Mouse (Mus musculus) ovary, postnatal 14 days (tissue): ENCODE measurements around the gene Faap100.
"Not testable (repeated sequence)": the region's sequence is repeated elsewhere in the genome, so short reads cannot be mapped to it uniquely, and the experiment has no call there.

Source experiments
- DNase-seq: peaks from one replicate; pipeline ENCODE4 v3.0.0; 2022; ENCODE audit warnings: low spot score

Gene Faap100

DNA sequence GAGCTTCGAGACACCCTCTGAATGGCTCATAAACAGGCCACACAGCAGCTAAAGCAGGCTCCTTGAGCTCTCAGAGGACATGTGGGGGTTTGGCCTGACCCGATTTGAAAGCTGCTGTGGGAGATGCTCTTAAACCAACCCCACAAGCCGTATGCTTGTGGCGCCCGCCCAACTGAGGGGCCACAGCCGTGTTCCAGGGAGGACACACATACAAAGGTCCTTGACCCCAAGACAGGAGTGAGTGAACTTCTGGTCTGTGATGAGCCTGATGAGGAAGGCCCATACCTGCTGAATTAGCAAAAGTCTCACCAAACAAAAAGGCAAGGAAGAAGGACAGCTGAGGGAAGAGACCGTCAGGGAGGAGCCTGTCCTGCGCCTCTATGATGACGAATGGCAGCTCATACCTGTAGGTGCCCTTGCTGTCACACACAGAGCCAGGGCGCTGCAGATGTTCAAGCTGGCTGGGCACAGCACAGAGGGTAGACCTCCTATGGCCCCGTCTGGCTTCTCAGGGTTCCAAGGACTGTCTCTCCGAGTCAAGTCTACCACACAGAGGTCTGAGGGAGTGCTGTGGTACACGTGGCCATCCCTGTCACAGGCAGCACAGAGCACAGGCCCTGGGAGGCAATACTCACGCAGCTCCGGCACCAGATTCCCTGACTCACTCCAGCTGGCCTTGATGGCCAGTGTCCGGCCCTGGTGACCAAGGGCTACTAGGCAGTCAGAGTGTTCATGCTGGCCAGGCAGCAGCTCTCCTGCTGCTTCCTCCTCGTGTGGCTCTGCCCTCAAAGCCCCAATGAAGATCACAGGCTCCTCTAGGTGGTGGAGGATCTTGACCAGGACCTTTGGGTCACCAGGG lies 2.0 kb downstream of the Faap100 start:
- no peak for DNase-seq

DNA sequence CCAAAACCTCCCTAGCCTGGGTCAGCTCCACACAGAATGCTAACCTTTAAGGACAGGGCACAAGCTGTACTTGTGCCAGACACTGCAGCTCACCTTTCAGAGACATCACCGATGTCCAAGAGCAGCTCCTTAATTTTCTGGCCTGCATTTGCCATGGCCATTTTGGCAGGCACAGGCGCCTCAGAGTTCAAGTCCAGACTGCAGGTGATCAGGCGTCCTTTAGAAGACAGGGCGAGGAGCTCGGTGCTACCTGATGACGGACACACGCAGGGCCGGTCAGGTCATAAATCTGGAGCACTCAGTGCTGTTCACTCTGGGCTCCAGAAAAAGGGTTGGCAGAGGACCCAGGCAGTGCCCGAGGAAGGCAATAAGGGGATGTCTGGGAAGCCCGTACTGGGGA lies 3.2 kb downstream of the Faap100 start:
- no peak for DNase-seq

DNA sequence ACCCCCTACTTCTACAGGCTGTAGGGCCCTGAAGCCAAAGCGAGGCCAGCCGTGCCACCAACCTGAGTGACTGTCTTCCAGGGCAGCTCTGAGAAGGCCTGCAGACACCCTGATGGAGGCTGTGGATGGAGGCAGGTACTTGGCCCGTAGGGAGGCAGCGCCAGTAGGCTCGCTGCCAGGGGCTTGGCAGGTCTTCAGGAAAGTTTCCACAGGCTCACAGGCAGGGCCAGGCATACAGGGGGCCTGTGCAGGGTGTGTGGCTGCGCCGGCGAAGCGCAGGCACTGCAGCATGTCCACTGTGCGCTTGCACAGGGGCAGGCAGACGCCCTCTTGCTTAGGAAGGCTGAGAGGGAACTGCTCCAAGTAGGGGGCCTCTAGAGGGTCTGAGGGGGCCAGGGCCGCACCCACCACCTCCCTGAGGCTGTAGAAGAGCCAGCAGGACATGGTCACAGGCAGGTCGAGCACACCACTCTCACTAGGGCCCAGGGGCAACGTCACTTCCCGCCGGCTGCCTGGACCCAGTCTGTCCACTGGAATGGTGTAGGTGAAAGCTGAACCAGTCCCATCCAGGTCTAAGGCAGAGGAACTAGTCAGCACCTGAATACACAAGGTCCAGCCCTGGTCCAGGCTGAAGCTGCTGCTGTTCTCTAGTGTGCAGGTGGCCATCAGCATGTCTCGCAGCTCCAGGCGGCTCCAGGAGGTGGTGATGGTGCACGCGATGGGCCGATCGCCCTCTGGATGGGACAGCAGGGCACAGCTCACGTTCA lies 4.6 kb downstream of the Faap100 start:
- peak; percentile 75 for DNase-seq

DNA sequence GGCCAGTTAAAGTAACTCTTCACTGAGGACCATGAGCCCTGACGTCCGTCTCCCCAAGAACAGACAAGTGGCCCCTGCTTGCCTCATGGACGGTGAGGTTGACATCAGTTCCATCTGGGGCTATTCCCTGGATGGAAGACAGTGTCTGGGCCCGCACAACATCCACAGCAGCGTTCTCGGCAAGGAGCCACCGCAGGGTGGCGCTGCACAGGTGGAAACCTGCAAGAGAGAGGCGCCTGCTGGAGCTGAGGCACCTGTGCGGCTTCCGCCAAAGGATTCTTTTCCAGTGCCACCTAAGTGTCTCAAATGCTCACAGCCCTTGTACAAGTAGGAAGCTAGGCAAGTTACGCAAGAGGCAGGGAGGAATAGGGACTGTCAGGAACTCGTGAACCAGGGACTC lies 5.5 kb downstream of the Faap100 start:
- no peak for DNase-seq

DNA sequence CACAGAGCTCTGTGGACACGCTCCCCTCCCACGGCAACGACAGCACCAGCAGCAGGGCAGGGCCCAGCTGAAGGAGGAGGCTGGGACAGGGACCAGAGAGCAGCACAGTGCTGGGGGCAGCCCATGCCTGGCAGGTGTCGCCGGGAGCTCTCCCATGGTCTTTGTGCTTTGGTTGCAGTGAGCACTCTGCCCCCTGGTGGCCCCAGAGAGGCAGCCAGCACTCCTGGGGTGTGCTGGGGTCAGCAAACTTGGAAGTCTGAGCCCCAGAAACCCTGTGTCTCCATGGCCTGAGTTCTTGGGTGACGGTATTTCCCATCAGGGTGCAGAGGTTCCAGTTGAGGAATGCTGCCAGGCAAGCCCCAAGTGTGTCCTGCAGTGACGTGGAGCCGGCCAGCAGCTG lies 8.9 kb downstream of the Faap100 start:
- DNase-seq: no peak

DNA sequence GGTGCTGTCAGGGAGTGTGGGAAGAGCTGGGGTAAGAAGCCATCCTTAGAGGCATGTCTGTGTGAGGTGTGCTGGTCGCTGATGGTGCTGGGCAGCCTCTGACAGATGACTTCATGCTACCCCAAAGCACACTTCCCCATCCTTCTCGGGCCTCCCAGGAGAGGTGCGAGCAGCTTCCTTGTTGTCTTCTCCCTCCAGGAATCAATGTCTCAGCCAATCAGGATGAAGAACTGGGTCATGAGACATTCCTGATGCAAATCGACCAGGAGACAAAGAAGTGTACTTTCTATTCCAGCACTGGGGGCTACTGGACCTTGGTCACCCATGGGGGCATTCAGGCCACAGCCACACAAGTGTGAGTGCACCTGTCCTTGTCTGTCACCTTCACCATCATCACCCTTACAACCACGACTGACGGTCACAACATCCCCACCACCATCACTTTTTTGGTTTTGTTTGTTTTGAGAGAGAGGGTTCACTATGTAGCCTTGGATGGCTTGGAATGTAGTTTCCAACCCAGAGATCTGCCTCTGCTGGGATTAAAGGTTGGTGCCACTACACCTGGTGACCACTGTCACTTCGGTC lies 12.0 kb downstream of the Faap100 start:
- DNase-seq: no peak

DNA sequence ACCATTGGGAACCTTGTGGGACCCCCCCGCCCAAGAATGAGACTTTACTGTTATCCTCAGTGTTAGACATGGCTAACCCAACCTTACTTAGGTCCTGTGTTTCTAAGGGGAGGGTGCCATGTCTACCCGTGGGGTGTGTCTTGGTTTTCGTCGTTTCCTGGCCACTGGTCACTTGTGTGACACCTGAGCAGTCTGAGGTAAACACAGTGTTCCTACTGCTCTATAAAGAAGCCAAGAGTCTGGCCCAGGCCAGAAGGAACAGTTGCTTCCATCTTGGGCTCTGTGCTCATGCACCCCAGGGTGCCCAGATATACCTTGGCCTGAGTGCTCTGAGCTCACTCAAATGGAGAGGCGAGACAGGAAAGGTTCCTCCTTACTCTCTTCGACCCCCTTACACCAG lies 15.7 kb downstream of the Faap100 start:
- DNase-seq: no peak

DNA sequence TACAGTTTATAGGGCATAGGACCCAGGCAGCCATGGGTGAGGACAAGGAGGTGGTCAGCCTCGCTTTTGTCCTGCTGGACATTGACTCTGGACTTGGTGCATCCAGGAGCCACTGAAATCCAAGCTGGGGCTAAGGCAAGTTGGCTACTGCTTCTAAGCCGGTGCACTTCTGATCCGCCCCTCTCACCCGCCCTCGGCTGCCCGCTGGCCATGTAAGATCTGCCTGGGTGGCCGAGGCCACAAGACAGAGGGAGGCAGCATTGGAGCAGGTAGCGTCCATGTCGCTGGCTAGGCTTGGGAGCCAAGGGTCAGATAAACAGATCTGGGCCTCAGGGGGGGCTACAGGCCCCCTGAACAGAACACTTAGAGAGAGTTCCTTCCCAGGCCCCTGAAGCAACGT lies 17.3 kb downstream of the Faap100 start, which contains the start of gene Fscn2:
Fscn2 (plus strand) TSS at position 240 of the 400 bp plus-strand sequence.
- DNase-seq: no peak

DNA sequence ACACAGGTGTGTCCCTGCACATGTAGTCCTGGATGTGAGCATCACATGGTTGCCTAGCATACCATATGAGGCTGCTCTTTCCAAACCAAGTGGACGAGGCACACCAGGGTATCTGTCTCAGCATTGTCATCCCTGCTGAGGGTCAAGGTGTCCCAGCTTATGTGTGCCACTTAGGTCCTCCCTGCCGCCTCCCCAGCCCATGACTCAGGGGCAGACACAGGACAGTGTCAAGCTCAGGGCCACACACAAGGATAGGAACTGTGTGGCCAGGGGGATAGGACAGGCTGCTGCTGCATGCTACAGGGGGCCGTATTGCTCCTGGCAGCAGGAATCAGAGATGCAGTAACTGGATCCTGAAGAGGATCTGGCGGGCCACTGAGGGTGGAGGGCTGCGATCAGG lies 17.8 kb downstream of the Faap100 start:
- DNase-seq: no peak

DNA sequence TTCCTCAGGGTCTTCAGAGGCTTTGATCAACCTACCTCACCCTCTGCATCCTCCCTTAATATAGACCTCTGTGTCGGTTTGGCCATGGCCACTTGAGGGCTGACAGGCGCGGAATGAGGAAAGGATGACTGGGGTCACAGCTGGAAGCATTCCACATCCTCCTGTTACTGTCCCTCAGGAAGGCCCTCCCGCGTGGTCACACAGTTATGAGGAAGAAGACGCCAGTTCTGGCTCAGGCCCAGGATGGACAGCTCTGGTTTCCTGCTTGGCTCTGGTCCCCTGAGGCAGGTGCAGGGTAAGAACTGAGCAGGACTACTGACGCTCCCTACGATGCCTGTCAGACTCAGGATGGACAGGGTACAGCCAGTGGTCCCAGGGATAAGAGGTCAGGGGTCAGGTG lies 18.5 kb downstream of the Faap100 start:
- no peak for DNase-seq

DNA sequence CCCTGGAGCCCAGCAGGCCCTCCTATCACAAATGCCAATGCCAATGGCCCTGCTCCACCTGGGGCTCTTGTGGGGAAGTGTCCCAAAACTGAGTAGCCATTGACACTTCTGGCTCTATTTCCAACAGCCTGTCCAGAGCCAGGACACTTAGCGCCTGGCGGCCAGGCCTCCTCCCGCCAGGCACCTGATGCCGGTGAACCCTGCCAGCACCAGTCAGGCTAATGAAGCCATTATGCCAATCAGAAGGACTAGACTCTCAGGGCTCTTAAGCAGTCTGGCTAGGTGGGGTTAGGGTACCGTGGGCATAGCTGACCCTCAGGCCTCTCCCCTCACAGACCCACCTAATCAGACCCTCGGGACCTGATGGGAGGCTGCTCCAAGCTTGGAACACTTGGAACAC lies 19.2 kb downstream of the Faap100 start:
- DNase-seq: no peak

DNA sequence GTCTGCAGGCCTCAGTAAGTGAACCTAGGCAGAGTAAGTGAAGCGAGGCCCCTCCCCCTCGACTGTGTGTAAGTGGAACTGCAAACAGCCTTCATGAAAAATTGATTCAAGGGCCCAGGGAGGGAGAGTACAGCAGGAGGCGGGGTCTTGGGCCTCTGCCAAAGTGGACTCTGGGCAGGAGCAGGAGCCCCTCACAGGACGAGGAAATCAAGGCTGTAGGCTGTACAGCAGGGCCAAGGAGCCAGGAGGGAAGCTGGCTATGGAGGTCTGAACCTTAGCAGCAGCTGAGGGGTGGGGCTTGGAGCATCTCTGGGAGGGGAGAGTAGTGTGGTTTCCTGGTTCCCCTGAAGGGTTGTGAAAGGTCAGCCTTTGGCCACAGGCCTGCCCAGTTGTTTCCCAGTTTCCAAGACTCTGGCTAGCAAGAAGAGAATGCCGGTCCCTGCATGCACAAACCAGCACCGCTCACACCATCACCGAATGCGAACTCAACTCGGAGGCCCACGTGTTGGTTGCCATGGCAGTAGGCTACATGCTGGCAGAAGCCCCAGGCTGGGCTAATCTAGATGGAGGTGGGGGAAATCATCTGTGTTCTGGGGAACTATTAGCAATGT lies 20.7 kb downstream of the Faap100 start:
- no peak for DNase-seq

DNA sequence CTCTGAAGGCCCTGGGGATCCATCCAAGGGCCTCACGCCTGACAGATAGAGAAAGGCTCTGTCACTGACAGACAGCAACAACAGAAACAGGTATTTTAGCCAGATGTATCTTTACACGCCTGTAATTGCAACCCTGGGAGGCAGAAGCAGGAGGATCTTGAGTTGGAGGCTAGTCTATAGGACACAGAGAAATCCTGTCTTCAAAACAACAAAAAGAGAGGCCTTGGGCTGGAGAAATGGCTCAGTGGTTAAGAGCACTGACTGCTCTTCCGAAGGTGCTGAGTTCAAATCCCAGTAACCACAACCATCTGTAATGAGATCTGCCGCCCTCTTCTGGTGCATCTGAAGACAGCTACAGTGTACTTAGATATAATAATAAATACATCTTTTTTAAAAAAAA lies 21.7 kb downstream of the Faap100 start:
- no peak for DNase-seq

DNA sequence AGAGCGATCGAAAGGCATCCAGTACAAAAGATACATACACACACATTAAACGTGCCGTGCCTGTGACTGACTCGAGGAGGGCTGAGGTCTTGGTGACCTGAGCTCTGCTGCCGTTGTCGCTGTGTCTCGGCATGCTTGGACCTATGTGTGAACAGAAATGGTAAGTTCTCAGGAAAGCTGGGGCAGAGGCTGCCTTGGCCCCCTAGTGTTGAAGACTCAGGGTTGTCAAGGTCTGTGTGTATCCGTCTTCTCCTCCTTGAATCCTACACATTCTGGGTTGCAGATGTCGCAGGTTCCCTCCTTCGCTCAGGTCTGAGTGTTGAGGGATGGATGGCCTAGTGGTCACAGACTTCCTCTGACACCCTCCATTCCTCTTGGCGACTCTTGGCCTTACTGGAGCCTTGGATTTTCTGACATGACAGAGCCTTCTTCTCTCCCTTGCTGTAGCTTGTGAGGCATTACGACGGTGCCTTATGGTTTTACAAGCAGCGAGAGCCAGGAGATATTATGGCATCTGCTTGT lies 22.2 kb downstream of the Faap100 start:
- no peak for DNase-seq

DNA sequence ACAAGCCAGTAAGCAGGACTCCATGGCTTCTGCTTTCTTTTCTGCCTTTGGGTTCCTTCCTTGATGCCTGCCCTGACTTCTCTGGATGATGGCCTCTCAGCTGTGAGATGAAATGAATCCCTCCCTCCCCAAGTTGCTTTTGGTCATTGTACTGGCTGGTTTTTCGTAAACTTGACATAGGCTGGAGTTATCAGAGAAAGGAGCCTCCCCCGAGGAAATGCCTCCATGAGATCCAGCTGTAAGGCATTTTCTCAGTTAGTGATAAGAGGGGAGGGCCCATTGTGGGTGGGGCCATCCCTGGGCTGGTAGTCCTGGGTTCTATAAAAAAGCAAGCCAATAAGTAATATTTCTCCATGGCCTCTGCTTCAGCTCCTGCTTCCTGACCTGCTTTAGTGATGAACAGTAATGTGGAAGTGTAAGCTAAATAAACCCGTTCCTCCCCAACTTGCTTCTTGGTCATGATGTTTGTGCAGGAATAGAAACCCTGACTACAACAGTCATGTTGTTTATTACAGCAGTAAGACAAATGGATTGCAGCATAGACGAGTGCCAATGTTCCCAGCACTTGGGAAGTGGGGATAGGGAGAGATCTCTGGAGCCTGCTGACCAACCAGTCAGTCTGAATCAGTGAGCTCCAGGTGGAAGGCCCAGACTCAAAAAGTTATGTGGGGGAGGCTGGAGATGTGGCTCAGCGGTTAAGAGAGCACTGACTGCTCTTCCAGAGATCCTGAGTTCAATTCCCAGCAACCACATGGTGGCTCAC lies 23.1 kb downstream of the Faap100 start:
- no peak for DNase-seq

DNA sequence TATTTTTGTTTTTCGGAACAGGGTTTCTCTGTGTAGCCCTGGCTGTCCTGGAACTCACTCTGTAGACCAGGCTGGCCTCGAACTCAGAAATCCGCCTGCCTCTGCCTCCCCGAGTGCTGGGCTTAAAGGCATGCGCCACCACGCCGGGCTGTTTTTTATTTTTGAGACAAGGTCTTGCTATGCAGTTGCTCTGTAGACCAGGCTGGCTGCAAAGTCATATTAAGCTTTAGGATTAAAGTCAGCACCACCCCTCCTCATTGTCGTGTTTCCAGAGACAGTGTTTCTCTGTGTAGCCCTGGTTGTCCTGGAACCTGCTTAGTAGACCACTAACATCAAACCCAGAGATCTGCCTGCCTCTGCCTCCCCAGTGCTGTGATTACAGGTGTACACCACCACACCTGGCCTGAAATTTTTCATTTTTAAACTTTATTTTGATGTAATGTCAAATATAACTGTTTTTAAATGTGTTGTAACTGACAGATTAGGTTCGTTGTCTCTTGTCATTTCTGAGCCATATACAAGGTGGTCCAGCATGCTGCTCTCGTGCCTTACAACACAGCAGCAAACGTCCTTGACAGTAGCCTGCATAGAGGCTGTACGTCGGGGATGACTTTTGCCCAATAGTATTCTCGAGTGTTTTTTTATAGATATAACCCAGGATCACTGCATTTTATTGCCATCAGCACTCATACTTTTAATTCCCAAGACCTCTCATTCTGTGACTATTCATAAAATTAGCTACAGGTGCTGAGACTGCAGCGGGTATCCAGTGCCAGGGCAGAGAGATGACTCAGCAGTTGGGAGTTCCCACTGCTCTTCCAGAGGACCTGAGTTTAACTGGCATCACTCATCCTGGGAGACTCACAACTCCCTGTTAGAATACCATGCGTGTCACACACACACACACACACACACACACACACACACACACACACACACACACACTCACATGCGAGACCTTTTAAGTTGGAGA lies 24.0 kb downstream of the Faap100 start:
- DNase-seq: no peak

DNA sequence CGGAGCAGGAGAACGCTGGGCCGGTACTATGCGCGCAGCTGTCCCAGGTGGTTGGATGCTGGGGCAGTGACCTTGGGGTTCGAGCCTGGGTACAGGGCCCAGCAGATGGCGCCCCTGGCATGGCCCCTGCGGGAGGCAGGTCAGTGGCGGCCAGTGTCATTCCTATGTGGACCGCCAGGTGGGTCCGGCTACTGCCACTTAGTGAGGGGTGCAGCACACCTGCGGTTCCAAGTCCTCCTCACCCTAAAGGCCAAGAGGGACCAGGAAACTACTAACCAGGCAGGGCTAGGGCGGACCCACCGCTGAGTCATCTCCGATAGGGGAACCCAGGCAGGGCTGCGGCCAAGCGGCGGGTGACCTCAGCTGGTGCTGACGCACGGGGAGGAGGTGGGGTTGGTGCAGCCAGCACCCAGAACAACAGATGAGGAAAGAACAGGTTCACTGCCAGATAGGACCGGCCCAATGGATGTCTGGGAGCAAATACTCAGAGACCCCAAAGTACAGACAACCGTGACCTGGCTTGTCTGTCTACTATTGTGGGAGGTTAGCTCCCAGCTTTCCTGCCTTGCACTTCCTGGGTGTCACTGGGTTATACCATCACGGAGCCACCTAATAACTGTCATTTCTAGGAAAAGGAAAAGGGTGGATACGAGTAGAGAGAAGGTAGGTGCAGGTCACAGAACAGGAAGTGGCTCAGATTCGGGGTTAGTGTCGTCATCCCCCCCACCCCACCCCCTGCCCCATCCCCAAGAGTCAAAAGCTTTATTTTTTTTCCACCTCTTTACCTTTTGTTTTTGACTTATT lies 24.9 kb downstream of the Faap100 start:
- peak; percentile 80 for DNase-seq

DNA sequence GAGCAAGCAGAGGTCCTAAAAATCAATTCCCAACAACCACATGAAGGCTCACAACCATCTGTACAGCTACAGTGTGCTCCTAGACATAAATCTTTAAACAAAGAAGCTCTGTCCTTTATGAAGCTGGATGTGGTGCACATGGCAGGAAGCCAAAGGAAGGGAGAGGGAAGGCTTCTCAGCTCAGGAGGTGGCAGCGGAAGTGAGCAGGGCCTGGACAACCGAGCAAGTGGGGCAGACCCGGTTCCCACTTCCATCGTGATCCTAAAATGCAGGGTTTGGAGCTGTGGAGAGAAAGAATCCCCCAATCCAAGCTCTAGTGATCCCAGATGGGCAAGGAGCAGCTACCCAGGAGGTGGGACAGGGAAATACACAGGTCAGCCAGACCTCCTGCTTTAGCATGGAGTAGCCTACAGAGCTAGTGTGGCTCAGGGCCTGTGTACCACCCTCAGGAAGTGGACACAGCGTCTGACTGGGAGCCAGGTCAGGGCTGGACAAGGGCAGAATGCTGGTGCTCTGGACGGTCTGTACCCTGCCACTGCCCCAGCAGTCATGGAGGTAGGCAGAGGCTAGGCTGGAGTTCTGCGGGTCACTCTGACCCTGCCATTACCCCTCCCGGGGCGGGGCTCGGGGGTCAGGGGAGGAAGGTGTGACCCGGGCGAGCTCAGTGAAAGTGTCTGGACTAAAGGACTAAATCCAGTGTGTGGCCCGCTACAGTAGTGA lies 25.8 kb downstream of the Faap100 start:
- no peak for DNase-seq

DNA sequence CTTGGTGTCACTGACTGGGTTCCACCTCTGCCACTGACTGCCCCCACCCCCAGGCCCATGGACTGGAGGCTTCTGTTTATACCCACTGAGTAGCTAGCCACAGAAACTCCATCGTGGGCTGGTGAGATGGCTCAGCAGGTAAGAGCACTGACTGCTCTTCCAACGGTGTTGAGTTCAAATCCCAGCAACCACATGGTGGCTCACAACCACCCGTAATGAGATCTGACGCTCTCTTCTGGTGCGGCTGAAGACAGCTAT lies 26.5 kb downstream of the Faap100 start:
- DNase-seq: not testable (repeated sequence)
